Mouse (Mus musculus) left cerebral cortex, postnatal 14 days (tissue): ENCODE results near the gene Ahcy. TPM values are rescaled to one million over a fixed set of nuclear protein-coding genes. Genes with fewer than 3 reads are reported as not detected.
"Not testable (repeated sequence)": the region's sequence is repeated elsewhere in the genome, so short reads cannot be mapped to it uniquely, and the experiment has no call there.

Experiments
- DNase-seq, 2 experiments: peaks; one replicate each; pipeline ENCODE4 v3.0.0; 2021 to 2022; ENCODE audit warnings: low spot score in 2 of 2, mixed read lengths in 1 of 2
- intact Hi-C: fragments of 180-260 bp; cut with DNase I; formaldehyde crosslinking; loops from one replicate; pipeline ENCODE4 v1.15.1; 2025
- long read RNA-seq, 2 experiments: library from polyadenylated mRNA; stranded (forward); transcript quantifications; one replicate each; pipeline ENCODE4 v2.0.0; 2021
- total RNA-seq, 2 experiments: library from RNA; stranded (reverse); gene quantifications; 2 replicates each; pipeline ENCODE4 v1.2.3; 2021

Ahcy gene
- 10 to 100 TPM; 12.1 to 12.7 TPM for total RNA-seq
- long read RNA-seq, experiment 1, transcript Ahcy-201 (10 exons, 2,543 nt), result major isoform, 16 of 23 reads
- long read RNA-seq, experiment 1, partial matches to known transcripts, result 3 of 23 reads
- long read RNA-seq, experiment 1, other reads (novel, unspliced or antisense), result 4 of 23 reads
- long read RNA-seq, experiment 2, transcript Ahcy-201 (10 exons, 2,543 nt), result major isoform, 11 of 12 reads
- long read RNA-seq, experiment 2, partial matches to known transcripts, result 1 of 12 reads
- long read RNA-seq, experiment 2, other reads (novel, unspliced or antisense), result 0 of 12 reads

GRCm38 (mm10) chr2:155073978-155074765 lies at the start of gene Ahcy:
TSS of gene Ahcy (minus strand) at chr2:155074497.
- intact Hi-C loops, result no loop called here

GRCm38 (mm10) chr2:155115216-155115830 lies 41.0 kb upstream of the Ahcy start:
- intact Hi-C loops, result no loop called here

More at GRCm38 (mm10) chr2:155073978-155074765, at the start of gene Ahcy:
- DNase-seq, result peak; percentile 82 to 87

GRCm38 (mm10) chr2:155107276-155107675 lies 33.0 kb upstream of the Ahcy start:
- intact Hi-C loops, DNase-seq: not testable (repeated sequence)

More at GRCm38 (mm10) chr2:155115216-155115830, 41.0 kb upstream of the Ahcy start:
- DNase-seq, result no peak

GRCm38 (mm10) chr2:155103607-155104006 lies 29.3 kb upstream of the Ahcy start:
- DNase-seq, result no peak
- intact Hi-C loops, result no loop called here

GRCm38 (mm10) chr2:155101761-155102181 lies 27.5 kb upstream of the Ahcy start:
- intact Hi-C loops, result no loop called here
- no peak for DNase-seq

GRCm38 (mm10) chr2:155100796-155101259 lies 26.5 kb upstream of the Ahcy start:
- DNase-seq, result no peak
- intact Hi-C loops, result no loop called here

GRCm38 (mm10) chr2:155099994-155100795 lies 25.9 kb upstream of the Ahcy start:
- DNase-seq, result no peak
- intact Hi-C loops, result no loop called here

GRCm38 (mm10) chr2:155099421-155099820 lies 25.1 kb upstream of the Ahcy start:
- intact Hi-C loops, result no loop called here
- no peak for DNase-seq

- intact Hi-C loops, result no loop called here
- peak in 1 of 2 experiments; percentile 37 for DNase-seq
Observed at GRCm38 (mm10) chr2:155098720-155099380, 24.6 kb upstream of the Ahcy start.

- intact Hi-C loops, result no loop called here
Observed at GRCm38 (mm10) chr2:155093418-155093817, 19.1 kb upstream of the Ahcy start.

GRCm38 (mm10) chr2:155091743-155092075 lies 17.4 kb upstream of the Ahcy start:
- intact Hi-C loops, result no loop called here
- DNase-seq, result no peak

More at GRCm38 (mm10) chr2:155093418-155093817, 19.1 kb upstream of the Ahcy start:
- DNase-seq, result no peak

GRCm38 (mm10) chr2:155090909-155091742 lies 16.8 kb upstream of the Ahcy start:
- intact Hi-C loops, result no loop called here
- no peak for DNase-seq

GRCm38 (mm10) chr2:155088264-155088663 lies 14.0 kb upstream of the Ahcy start:
- no peak for DNase-seq
- intact Hi-C loops, result no loop called here

GRCm38 (mm10) chr2:155086328-155086727 lies 12.0 kb upstream of the Ahcy start:
- no peak for DNase-seq
- intact Hi-C loops, result no loop called here

- intact Hi-C loops, result no loop called here
- DNase-seq, result no peak
Observed at GRCm38 (mm10) chr2:155084546-155084945, 10.2 kb upstream of the Ahcy start.

GRCm38 (mm10) chr2:155082121-155082803 lies 8.0 kb upstream of the Ahcy start:
- intact Hi-C loops, result no loop called here
- DNase-seq, result peak; percentile 41 to 68

GRCm38 (mm10) chr2:155081056-155081455 lies 6.8 kb upstream of the Ahcy start:
- intact Hi-C loops, result no loop called here
- no peak for DNase-seq

- intact Hi-C loops, result no loop called here
Observed at GRCm38 (mm10) chr2:155080179-155080530, 5.9 kb upstream of the Ahcy start.

More at GRCm38 (mm10) chr2:155080179-155080530, 5.9 kb upstream of the Ahcy start:
- DNase-seq, result no peak
